Mouse (Mus musculus) thymus, postnatal 0 days (tissue): ENCODE measurements around the gene Fyb. TPM values are rescaled to one million over a fixed set of nuclear protein-coding genes. Genes with fewer than 3 reads are reported as not detected.

Experiments
- DNase-seq: peaks from one replicate; pipeline ENCODE4 v3.0.0-alpha.2; 2015; ENCODE audit warnings: low spot score
- polyA plus RNA-seq: library from polyadenylated mRNA; unstranded; fragments of >200 nt; fragmentation: Nextera tagmentation; extraction: Ambion mirVana; gene quantifications from 2 replicates; pipeline ENCODE4 v1.2.1, GENCODE M21; 2015

Gene Fyb
- 209 and 242 TPM in 2 replicates for polyA plus RNA-seq

DNA sequence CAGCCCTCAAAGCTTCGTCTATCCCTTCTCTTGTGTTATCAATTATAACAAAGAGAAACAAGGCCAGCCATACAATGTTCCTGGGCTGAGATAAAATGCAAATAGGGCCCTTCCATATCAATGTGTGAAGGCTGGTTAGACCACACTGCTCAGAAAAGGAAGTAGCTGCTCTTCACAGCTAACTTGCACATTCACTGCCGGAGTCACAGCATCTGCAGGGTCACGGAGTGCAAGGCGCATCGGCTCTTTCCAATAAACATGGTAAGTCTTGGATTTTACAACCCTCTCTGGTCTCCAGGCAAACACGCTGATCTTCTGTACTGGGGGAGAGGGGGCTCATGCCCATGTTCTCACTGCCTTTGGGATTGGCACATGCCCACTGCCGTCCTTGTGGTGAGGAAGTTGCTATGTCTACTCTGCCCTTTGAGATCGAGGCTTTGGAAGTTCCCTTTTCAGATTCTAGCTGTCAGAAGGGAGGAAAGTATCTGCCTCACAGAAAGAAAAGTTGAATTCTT, at the start of gene Fyb:
Fyb (plus strand) TSS at position 201 of the 515 bp plus-strand sequence.
- peak; percentile 15 for DNase-seq

DNA sequence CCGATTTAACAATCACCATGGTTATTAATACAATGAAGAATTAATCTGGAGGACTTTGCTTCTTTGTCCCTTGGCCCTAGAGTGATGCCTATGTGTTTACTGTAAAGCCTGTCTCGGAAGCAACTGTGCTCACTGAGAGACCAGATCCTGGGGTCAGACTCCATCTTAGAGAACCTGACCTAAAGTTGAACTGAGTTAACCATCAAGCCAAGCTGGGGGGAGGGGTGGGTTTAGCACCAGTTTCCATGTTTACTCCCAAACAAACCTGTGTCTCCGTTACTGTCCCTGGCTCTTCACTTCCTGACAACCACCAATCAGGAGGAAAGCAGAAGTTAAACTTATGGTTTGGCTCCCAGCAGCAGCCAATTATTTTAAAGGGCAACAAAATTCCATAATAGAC, 39.1 kb upstream of the Fyb start:
- DNase-seq, result no peak

DNA sequence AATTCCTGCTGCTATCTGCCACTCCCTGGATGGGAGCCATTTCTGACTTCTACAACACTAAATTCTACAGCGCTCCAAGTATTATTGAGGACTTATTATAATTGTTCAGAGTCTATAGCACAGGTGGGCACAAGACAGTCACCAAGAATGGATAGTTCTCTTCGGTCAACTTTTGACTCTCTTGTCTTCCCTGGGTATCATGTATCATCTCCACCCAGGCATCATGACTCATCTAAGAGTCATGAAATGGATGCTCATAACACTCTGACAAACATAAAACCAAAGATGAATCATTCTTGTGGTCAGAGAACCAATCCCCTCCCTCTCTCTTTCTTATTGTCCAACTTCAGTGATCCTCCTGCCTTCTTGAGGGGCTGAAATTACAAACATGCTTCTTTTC, 30.3 kb upstream of the Fyb start:
- no peak for DNase-seq

DNA sequence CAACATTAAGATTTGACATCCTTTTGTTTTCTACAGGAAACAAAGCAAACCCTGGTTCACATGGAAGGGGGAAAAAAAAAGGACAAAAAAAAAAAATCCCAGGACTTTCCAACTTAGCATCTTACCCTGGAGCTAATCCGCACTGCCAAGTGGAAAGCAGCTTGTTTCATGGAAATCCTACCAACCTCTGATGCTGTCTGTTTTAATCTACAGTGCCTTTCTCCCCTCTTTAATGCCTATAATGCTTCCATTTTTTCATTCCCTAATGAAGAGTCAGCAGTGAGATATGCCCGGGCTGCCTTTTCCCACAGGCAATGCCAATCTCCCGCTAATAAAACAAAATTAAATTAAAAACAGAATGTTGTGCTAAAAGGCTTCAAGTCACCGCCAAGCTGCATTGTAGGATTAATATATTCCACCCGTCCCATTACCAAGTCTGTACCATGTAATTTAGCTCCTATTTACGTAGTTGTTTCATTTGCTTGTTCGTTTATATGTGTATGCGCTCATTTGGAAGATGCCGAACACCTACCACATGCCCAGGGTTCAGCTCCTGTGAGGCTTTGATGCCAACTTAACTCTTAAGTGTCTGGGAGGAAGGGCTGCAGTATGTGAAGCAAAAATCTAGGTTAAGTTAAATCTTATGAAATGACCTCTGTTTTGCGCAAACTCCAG, 24.1 kb upstream of the Fyb start:
- DNase-seq, result no peak

DNA sequence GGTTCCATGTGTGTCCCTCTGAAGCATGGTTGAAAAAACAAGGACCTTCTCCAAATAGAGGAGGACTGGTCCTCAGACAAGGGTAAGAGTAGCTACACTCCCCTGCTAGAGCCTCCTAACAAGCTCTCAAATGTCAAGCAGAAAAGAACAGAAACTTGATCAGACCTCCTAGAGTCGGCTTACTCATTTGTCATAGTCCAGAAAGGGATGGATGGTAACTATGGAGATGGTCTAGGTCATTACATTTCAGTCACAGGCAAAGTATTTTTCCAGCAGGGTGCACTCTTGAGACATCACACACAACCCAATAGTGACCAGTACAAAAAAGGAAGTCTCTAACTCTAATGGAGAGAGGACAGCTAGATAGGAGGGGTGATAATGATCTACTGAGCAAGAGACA, 21.9 kb upstream of the Fyb start:
- no peak for DNase-seq

DNA sequence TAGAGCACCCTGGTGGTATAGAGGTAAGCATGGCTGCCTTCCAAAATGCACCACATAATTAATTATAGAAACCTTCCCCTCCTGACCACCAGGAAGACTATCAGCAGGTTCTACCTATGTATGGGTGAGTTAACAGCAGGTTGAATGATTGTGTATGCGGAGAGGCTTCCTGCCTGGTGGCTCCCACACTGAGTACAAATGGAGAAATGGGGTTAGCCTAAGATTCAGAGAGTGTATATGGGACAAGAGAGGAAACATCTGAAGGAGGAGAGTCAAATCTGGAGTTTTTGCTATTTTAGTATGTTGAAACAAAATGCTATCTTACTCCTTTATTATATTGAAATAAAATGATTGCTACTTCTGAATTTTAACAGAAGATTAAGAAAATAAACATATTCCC, 5.1 kb upstream of the Fyb start:
- DNase-seq, result no peak

DNA sequence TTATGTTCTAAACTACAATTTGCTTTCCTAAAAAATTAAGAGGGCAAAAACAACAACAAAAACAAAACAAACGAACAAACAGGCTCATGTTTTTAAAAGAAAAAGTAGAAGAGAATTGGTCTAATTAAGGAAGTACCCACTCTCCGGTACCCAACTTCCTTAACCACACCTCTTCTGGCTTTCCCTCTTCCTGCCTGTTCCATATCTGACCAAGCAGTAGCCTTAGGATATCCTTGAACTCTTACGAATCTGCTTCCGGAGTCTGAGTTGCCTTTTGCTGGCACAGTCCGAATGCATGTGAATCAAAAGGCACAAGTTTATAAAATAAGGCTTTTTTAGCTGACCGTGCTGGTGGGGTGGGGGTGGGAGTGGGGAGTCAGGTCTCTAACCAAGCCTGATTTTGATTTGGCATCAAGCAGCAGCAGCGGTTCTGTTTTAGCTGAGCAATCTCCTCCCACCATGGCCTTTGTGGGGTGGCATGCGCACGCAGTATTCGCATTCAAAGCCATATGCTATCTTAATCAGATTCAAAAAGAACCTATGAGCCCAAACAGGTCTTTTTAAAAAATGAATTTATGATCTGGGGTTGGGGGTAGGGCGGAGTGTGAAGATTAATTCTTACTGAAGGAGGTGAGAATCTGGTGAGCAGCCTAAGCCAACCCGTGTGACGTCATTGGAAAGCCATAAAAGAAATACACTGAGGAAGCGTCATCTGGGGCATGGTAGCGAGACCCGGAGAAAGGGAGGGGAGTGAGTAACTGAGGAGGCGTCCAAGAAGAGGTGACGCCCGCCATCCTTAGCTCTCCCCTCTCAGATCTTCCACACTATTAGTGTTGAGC, 3.0 kb upstream of the Fyb start:
- DNase-seq, result no peak

DNA sequence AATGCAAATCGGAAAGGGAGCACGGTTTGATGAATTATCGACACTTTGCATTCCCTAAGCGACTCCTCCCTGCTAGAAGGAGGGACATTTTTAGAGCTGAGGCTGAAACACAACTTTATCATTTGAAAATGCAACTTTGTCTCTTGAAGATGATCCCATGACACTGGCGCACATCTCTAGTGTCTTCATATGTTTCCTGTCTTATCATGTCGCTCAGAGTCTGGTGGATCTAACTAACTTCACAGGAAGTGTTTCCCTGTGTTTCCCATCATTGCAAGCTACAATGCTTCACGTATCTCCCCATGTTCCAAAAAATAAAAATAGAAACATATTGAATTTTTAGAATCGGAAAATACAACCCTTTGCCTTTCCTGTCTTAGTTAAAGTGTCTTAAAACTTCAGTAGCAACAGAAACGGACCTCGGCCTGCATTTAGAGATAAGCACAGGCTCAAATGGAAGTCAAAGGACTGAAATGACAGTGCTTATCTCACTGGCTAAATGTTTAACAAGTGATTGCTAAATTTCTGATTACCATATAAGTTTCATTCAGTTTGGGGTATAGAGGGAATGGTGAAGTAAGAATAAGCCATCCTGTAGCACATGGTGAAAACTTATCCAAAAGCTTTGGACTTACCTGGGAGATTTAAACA, 2.0 kb upstream of the Fyb start:
- no peak for DNase-seq

DNA sequence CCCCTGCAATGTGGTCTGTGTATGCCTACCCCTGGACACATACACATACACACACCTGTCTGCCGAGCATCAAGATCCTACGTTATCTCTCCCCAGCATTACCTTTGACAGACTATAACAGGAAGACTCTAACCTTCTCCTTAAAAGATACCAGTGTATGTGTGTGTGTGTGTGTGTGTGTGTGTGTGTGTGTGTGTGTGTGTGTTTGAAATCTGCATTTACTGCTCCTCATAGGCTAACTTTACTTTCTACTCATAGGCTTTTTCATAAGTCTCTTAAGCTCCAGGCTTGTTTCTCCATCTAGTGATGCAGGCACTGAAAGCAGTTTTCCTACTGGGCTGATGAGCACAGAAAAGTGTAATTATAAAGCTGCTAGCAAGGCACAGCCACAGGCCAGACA, 2.1 kb downstream of the Fyb start:
- DNase-seq, result no peak

DNA sequence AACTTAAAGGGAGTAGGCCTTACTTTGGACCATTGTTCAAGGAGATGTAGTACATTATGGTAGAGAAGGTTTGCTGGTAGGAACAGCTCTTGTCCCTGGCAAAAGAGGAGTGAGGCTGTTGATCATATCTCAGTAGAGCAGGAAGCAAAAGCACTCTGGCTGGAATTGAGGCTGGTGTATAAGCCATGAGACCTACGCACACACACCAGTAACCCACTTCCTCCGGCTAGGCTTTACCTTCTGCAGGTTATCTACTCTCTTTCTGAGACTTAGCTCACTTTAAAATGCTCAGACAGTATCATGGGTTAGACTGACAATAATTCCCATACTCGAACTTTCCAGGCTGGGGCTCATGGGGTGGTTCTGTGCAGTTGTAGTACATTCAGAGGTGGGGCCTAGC, 2.7 kb downstream of the Fyb start:
- peak; percentile 46 for DNase-seq

DNA sequence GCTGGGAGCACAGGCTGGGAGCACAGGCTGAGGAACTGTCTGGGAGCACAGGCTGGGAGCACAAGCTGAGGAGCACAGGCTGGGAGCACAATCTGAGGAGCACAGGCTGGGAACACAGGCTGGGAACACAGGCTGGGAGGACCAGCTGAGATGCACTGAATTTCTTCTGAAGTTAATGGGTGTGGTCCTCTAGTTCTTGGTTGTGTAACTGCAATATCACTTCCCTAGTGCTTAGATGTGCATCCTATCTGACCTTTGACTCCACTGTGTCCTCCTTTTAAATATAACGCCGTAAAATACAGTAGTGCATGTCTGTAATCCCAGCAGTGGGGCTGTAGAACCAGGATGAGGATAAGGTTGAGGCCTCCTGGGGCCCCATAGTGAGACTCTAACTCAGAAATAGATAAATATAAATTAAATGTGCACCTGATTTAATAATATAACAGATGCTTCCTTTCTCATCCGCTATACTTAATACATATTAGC, 11.2 kb downstream of the Fyb start:
- no peak for DNase-seq

DNA sequence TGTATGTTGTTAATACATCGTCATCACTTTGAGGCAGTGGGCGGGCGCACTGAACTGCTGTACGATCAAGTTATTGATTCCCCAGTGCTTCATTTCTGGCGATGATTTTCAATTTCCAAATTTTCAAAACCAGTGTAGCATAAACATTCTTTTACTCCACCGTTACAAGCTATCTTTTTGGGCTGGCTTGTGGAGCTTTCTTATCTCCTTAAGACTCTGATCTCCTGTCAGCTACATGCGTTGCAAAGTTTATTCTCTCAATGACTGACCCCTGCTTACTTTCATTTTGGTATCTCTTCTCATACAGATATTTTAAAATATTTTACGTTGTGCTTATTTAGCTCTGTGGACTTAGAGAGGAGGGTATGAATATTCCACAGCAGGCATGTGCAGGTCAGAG, 11.9 kb downstream of the Fyb start:
- no peak for DNase-seq

DNA sequence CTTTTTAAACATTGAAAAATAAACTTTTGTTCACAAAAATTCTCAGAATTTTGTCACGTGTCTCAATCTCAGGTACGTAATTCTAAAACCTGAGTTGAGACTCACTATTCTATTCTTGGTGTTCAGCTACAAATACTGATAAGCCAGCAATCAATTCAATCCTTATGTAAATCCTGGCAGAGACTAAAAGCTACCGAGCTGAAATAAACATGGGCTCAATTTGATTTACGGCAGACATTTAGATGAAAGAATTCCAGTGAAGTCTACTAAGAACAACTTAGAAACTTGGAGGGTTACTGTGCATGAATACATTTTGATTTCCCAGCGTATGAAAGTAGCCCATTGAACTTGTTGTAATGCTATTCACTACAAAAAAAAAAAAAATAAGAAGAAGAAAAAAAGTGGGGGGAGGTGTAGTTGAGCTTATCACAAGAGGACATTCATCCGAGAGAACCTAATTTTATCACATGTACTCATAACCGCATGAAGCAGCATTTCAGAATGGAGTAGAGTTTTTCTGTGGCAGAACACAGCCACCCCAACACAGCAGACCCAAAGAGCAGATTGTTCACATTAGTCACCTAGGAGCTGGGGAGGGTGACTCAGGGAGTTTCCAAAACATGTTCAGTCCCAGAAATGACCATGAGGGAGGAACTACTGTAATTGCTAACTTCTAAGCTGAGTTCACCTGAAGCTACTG, 17.1 kb downstream of the Fyb start:
- DNase-seq, result no peak

DNA sequence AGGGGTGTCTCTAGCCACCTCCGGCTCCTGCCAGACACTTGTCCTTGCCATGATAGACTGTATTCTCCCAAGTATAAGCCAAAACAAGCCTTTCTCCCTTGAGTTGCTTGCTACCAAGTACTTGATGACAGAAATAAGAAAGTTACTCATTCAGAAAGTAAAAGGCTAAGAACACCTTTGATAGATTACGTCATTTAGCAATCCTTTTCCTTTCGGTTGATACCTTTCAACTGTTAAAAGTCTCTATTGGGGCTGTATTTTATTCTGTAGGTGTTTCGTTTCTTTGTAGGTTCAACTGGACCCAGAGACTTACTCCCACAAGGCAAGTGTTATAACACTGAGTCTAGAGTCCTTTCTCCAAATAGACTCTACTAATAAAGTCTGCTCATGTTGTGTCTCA, 26.3 kb downstream of the Fyb start:
- no peak for DNase-seq

DNA sequence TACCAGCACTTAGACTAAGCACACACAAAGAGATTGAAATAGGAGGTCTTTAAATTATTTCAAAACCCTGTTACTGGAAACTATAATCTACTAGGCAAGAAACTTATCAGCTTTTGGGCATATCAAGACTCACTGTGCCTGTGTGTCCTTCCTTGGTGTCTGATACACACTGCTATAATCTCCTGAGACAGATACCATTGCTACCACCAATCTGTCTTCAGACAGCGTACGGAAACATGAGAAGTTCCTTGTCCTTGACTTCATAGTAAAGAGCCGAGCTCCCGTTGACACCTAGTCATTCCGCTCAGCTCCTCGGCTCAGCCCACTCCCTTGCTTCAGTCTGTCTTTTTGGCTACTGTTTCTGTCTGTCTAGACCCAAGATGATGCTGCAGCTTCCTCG, 29.2 kb downstream of the Fyb start:
- no peak for DNase-seq

DNA sequence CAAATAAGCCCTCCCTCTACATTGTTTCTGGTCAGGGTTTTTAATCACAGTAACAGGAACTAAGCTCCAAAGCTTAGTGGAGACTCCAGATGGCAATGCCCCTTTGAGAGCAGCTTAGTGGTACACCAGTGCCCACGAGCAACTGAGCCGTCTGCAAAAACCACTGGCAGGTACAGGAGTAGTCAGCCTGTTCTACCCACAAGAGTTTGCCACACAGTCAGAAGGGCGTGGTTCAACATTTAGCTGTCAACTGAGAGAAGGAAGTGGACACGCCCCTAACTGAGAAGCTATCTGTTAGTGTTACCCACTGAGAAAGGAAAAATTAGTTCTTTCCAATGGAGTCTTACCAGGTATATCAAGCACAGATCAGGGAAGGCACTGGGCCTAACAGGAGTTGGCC, 32.1 kb downstream of the Fyb start:
- peak; percentile 51 for DNase-seq

DNA sequence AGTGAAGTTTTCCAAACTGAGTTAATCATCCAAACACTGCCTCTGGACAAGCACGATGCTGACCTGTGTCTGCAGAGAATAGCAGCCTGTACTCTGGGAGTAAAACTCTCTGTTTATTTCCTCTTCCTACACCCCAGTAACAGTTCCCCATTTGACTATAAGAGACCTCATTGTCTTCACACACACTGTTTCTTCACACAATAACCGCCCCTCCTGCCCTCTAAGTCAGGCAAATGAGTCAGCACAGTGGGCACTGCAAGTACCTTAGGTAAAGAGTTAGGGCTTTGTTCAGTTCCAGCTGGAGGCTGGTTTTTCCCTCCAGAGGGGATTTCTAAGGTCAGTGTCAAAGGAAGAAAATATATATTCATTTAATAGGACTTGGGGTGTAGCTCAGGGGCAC, 32.9 kb downstream of the Fyb start:
- DNase-seq, result no peak

DNA sequence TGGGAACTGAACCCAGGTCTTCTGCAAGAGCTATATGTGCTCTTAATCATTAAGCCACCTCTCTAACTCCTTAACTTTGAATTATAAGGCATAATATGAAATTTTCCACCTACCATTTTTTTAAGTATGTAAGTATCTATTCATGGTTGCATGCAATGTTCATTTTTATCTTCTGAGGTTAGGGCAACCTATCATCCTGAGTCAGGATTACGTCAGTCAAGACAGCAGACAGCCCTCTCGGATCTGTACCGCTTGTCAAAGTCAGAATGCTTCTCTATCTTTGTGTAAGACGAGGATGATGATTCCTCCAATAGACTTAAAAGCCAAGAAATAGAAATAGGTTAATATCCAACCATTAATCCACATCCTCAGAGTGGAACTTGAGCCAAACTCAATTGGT, 33.6 kb downstream of the Fyb start:
- no peak for DNase-seq

DNA sequence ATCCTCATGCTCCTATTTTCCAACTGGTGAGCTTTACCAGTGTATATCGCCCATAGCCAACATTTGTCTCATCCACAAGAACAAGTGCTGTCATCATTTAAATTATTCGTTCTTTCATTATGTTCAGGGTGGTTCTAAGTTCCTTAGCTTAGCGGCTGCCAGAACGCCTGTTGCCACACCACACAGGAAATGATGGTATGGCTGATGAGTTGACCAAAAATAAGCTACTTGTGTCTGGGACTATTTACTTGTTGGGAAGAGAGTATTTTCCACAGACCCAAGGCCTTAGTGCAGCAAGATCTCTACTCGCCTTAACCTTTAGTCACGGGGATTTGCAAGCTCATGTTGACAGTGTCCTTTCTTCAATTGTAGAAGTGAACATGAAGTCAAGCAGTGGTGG, 34.3 kb downstream of the Fyb start:
- DNase-seq, result no peak

DNA sequence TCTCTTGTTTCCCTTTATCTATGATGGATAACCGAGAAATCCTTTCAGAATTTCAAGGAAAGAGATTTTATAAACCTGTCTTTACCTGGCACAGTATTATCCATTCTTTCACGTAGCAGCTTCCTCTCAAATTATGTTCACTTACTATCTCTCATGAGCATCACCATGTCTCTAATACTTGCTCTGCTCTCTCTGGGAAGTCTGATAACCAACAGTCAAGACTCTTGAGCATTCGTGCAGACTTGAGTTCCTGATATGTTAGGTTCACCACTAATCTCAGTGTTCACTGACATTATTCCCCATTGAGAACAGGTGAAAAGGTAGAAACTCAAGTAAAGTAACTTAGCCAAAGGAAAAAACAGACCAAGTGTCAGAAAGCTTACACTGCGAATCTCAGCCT, 34.9 kb downstream of the Fyb start:
- no peak for DNase-seq

DNA sequence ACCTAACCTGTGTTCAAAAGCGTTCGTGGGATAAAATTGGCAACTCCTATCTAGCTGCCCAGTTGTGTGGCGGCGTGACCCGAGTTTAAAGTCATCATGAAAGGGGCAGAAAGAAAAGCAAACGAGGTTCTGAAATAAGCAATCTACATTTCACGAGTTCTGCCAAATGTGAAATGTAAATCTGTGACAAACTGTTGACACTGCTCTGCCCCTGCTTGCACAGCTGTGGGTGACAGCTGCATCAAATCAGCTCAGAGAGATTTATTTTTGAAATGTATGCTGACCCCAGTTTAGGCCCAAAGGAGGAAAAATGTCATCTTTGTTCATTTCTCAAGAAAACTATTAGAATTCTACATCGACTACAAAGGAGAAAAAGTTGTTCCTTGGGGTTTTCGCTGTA, 36.5 kb downstream of the Fyb start:
- DNase-seq, result no peak

DNA sequence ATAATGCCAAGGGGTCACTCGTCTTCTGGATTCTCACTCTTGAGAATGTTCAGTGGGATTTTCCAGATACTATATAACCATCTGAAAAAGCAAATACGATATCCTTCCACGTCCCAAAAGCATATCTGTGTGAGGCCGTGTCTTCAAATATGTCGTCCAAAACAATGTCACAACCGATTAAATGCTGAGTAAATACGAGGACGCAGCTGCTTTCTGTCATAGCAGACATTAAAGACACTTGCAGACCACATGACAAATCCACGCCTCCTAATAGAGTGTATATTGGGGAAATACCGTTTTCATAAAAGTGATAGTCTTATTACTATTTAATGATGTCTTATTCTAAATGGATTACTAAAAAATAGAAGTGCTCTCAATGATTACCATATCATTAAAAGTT, 38.0 kb downstream of the Fyb start:
- DNase-seq, result no peak
